14 mouse cellular contexts compared by ENCODE assay signal in genomic region chr13:43930081-43930981, GRCm38 (mm10).
DNase-seq lines count a peak whose midpoint lies in the region; ATAC-seq and TF ChIP-seq lines count a peak whose summit lies in the region.
"Had no signal": no experiment of that assay in that cellular context is flagged by ENCODE, and none has a peak within 500 bp of the region (broad histone marks: within the 10 kb centered on the region; RNA-seq: fewer than 3 reads in every experiment).

No protein-coding gene starts in this region.

- peak; percentile 88 for DNase-seq in brain, embryonic 14.5 days (ENCODE audit: low read depth)
- peak; percentile 70 for DNase-seq in embryo, embryonic 11 days
- no peak for DNase-seq in urinary bladder, postnatal 4 days (ENCODE audit: low spot score in 2 of 2)
- no peak for DNase-seq in cerebellum, postnatal 36 days
- no peak for DNase-seq in lung, adult 2 months
- DNase-seq: adrenal gland, adult 8-10 months; cerebellum, postnatal 25 days; heart, postnatal 36 days; right cerebral cortex, postnatal 25 days; thymus, postnatal 4 days had no signal

- H3K4me2 ChIP-seq in hindbrain, embryonic 13.5 days, result no peak overlapping the region
- no peak overlapping the region for H3K4me2 ChIP-seq in midbrain, embryonic 15.5 days
- H3K4me2 ChIP-seq: liver, embryonic 15.5 days; stomach, embryonic 15.5 days had no signal

- WGBS in hindbrain, embryonic 13.5 days, result 54% methylated on average over 19 of the region's 19 CpGs
- WGBS in midbrain, embryonic 15.5 days, result 59% methylated on average over 19 of the region's 19 CpGs
- 87% methylated on average over 19 of the region's 19 CpGs for WGBS in lung, adult 2 months

- H3K4me1 ChIP-seq in hindbrain, embryonic 13.5 days (replicated peaks), result peaks cover 25% of the 10 kb centered on the region
- H3K4me1 ChIP-seq in midbrain, embryonic 15.5 days, result peaks cover 12% of the 10 kb centered on the region
- no peaks in the 10 kb centered on the region for H3K4me1 ChIP-seq in lung, adult 2 months (ENCODE audit: control insufficient read depth, insufficient read depth, low read length)
- H3K4me1 ChIP-seq: liver, embryonic 15.5 days; stomach, embryonic 15.5 days had no signal

- no peak overlapping the region for H3K9ac ChIP-seq in hindbrain, embryonic 13.5 days
- no peak overlapping the region for H3K9ac ChIP-seq in midbrain, embryonic 15.5 days
- H3K9ac ChIP-seq: liver, embryonic 15.5 days; stomach, embryonic 15.5 days had no signal

- ATAC-seq in hindbrain, embryonic 13.5 days (ENCODE audit: low FRiP score), result peak; percentile 43; the same call in 1 of the 2 replicates
- no peak for ATAC-seq in midbrain, embryonic 15.5 days (replicated peaks)

- H3K36me3 ChIP-seq in hindbrain, embryonic 13.5 days, result no peaks in the 10 kb centered on the region
- no peaks in the 10 kb centered on the region for H3K36me3 ChIP-seq in midbrain, embryonic 15.5 days (replicated peaks)
- H3K36me3 ChIP-seq: liver, embryonic 15.5 days; stomach, embryonic 15.5 days had no signal

- no peak for TF ChIP-seq CTCF in brain, embryonic 14.5 days (IDR thresholded peaks at IDR 0.05; ENCODE audit: borderline replicate concordance, extremely low read depth, insufficient read depth, insufficient read length)
- TF ChIP-seq CTCF in lung, adult 2 months (IDR thresholded peaks at IDR 0.05; ENCODE audit: insufficient read depth, low read length), result no peak

- no peaks in the 10 kb centered on the region for H3K9me3 ChIP-seq in hindbrain, embryonic 13.5 days
- no peaks in the 10 kb centered on the region for H3K9me3 ChIP-seq in midbrain, embryonic 15.5 days
- H3K9me3 ChIP-seq: liver, embryonic 15.5 days; stomach, embryonic 15.5 days had no signal

- no peak for TF ChIP-seq POLR2A in brain, embryonic 14.5 days (IDR thresholded peaks at IDR 0.05; ENCODE audit: borderline replicate concordance, extremely low read depth, insufficient read depth, insufficient read length, poor library complexity, severe bottlenecking)
- TF ChIP-seq POLR2A in lung, adult 2 months (IDR thresholded peaks at IDR 0.05; ENCODE audit: borderline replicate concordance, extremely low read depth, low read depth, low read length), result no peak

- H3K4me3 ChIP-seq in hindbrain, embryonic 13.5 days, result no peak overlapping the region
- no peak overlapping the region for H3K4me3 ChIP-seq in midbrain, embryonic 15.5 days
- H3K4me3 ChIP-seq in lung, adult 2 months (replicated peaks; ENCODE audit: extremely low read depth, low read depth, low read length), result no peak overlapping the region
- H3K4me3 ChIP-seq: liver, embryonic 15.5 days; stomach, embryonic 15.5 days had no signal

- peak overlapping the region; percentile 77 for H3K27ac ChIP-seq in hindbrain, embryonic 13.5 days
- 0 out of 2 replicates have a peak overlapping the region, but pooled peaks have one; percentile 3 for H3K27ac ChIP-seq in midbrain, embryonic 15.5 days
- H3K27ac ChIP-seq: liver, embryonic 15.5 days; stomach, embryonic 15.5 days had no signal

- no peaks in the 10 kb centered on the region for H3K27me3 ChIP-seq in hindbrain, embryonic 13.5 days
- H3K27me3 ChIP-seq in midbrain, embryonic 15.5 days (replicated peaks), result no peaks in the 10 kb centered on the region
- H3K27me3 ChIP-seq: liver, embryonic 15.5 days; stomach, embryonic 15.5 days had no signal

Comparison
In these comparisons a context has a peak if more than half of its experiments do, and no peak if none do; other contexts are left out.
1. DNase-seq: peak in brain, embryonic 14.5 days (single experiment) and embryo, embryonic 11 days (single experiment); none in urinary bladder, postnatal 4 days (0 of 2), cerebellum, postnatal 36 days (0 of 2) and lung, adult 2 months (single experiment).